Mouse (Mus musculus): ENCODE measurements around the gene Fmnl2.

The Fmnl2 gene

DNA sequence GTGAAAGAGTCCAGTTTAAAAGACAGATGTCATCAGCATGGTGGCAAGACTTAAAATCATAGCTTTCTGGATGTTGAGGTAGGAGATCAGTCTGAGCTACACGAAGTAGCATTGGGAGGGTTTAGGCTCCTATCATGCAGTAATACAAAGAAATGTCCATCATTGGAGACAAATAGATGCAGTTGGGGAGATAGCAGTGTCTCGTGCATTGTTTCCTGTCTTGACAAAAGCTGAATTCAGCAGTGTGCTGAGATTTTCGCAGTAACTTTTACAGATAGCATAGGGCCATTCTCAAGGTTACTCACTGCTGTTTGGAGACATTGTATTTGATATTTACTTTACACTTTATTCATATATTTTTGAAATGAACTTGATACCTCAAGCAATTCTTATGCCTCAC, 128.7 kb downstream of the Fmnl2 start:
- no peak for DNase-seq (ENCODE audit: low spot score in 2 of 2)

DNA sequence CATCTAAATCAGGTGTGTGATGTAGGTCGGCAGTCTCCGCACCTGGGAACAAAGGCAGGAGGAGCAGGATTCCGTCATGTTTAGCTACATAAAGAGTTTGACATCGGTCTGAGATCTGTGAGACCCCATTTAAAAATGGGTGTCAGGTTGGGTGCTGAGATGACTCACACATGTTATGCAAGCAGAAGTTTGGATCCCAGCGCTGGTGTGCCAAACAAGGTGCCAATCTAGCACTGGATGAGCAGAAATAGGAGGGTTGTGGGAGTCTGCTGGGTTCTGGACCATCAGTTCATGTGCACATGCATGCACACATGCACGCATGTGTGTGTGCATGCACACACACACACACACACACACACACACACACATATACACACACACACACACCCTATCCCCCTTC, 129.4 kb downstream of the Fmnl2 start:
- DNase-seq (ENCODE audit: low spot score in 2 of 2) = no peak

DNA sequence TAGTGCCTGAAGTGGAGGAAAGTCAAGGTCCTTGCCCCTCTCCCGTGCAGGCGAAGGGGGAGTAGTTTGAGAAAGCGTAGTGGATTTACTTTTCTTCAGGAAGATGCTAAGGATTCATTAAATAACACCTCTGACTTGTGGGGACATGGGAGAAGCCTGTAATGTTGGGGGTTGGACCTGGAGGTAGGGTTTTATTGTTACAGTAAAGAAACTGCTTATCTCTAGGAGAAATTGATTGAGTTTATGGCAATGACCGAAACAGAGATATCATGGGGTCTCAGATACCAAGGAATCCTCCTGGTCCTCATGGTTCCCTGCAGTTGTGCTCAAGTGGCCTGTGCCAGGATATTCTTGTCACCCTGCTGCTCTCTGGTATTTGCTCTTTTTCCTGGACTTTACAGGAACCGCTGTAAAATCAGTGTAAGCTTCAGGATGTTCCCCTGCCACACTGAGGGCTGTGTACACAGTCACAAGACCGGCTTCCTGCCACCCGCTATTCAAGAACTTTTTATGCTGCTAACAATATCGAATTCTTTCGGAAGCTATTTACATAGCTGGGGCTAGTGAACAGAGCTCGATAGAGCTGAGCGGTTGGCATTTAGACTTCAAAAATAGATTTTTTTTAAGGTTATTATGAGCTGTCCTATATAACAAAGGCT, 130.1 kb downstream of the Fmnl2 start:
- DNase-seq (ENCODE audit: low spot score in 2 of 2) = no peak

DNA sequence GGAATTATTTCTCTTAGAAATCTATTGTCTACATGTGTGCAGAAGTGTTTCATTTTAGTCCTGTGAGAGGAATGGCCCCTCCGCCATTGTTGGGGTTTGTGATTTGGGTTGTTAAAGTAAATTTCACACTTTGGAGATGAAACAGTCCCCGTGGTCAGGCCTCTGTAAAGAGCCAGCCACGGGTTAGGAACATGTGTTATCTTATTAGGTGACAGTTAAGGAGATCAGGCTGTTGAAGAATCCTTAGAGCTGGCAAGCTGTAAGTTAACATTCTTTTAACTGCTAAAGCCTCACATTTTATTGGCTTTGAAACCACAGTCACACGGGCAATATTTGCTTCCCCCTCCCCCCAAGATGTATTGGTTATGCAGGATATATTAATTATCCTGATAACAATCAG, 131.7 kb downstream of the Fmnl2 start:
- DNase-seq (ENCODE audit: low spot score in 2 of 2) = no peak

DNA sequence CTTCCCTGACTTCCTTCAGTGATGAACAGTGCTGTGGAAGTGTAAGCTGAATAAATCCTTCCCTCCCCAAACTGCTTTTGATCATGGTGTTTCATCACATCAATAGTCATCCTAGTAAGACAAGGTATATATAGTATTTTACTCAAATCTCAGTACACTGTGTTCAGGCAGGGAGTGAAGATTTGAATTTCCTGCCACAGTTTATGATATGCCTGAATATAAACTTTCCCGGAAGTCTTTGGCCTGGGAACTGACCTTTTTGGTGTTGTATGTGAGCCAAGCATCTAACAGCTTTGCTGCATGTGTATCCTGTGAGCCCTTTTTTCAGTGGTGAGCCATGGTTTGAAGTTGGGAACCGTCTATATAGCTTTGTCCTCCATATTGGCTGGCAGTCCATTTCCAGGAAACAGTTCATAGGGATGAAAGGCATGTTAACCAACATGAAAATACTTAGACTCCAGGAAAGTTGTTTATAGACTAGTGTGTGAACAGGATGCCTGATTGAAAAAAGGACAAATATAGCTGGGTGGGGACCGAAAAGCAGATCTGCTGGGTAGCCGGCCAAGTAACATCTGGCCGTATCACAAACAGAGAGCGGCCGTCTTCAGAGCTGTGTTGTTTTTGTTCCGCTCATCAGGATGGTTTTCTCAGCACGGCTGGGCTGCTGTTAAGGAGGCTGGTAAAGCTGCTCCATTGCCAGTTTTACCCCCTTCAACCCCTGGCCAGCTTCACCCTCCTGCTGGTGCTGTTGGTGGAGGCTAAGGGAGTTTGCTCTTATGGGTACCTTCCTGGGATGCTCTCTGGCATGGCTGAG, 133.4 kb downstream of the Fmnl2 start:
- DNase-seq (ENCODE audit: low spot score in 2 of 2) = no peak

DNA sequence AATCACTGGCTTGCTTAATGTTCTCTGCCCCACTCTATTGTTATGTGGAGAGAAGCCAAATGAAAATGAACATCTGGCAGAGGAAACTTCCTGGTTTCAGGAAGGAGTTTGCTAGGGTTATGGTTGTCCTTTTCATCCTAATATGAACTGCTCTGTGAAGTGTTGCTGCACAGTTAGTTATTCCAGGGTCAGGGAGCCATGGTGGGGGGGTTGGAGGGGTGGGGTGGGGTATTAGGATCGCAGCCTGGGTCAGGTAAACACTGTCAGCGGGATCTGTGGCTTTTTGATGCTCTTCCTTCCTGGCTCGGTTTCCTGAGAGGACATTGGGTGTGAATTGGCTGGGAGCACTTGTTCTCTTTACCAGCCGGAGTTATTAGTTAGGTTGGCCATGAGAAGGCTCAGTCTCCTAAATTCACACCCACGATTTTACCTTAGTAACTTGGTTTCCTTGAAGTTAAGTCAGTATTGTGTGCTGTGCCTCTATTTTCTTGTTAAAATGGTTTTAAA, 134.1 kb downstream of the Fmnl2 start:
- DNase-seq (ENCODE audit: low spot score in 2 of 2) = no peak

DNA sequence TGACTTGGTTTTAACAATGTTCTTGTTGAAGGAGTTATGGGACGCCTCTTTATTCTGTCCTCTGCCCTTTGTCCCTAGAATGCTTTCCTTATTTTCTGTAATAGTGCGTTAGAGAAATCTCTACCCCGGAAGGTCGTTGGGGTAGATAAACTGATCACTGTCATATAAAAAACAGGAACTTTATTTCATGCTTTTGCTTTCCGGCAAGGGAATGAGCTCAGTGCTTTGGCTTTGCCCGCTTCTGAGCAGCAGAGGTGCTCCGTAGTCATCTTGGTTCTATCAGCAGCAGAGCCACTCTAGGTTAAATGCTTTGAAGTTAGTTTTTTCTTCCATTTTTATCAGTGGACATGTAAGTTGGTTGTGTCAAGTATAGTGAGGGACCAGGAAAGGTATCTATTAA, 135.6 kb downstream of the Fmnl2 start:
- DNase-seq (ENCODE audit: low spot score in 2 of 2) = no peak

DNA sequence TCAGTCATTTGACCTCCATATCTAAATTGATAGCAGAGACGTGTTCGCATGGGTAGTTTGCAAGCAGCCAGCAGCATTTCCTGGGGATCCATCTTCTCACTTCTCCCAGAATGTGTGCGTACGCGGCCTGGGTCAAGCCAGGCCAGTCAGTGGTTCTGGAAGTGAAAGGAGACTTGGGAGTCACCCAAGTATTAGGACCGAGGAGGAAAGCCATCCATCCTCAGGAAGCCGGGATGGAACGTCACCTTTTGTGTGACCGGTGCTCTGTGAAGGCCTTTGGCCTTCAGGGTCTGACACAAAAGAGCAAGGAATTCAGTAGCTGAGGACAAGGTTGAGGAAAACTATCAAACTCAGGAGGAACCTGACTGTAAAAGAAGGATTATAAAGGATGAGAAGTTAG, 136.9 kb downstream of the Fmnl2 start:
- DNase-seq (ENCODE audit: low spot score in 2 of 2) = no peak

DNA sequence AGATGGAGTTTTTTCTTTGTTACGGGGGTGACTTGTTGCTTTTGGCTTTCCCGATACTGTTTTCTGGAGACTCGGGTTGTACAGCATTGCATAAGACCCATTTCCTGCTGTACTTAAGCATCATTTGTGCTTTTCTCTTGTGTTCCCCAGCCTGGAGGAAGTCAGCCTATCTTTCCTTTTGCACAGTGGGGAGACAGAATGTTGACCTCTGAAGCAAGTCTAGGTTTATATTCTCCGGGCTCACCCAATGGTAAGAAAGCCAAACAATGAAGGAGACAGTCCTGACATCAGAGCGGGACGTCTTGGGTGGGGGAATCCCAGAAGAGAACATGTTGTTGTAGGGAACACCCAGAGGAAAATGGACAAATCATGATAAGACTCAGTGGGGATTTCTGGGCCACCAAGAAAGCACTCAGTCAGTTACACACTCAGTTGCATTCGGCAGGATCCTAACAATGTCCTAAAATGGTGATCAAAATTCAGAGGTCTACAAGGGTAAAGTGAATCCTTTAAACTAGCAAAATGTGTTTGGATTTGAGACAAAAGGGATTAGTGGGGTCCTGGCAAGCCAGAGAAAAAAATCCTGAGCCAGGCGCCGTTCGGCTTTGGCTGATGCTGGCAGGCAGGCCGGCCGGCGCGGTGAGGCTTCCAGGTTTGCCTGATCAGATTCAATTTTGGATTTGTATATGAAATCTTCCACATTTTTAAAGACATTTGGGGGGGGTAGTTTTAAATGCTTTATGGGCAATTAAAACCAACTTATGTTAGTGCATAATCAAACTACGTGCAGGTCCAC, 140.5 kb downstream of the Fmnl2 start:
- no peak for DNase-seq (ENCODE audit: low spot score in 2 of 2)

DNA sequence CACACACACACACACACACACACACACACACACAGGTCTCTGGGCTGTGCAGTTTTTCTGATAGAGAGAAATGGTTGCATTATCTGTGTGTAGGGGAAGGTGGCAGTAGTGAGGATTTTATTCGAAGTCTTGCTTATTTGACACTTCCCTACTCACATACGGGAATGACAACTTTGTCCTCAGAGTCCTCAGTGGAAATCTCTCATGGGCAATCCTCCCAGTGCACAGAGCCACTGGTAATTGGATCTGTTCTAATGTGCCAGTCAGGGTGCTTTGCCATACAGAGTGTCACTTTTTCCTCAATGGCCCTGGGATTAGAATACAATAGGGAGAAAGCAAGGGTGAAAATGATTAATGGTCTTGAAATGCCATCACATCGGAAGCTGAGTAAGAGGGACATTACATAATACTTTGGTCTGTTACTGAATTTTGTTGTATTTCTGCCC, 141.9 kb downstream of the Fmnl2 start:
- peak in 1 of 2 experiments; percentile 7 for DNase-seq (ENCODE audit: low spot score in 2 of 2)

DNA sequence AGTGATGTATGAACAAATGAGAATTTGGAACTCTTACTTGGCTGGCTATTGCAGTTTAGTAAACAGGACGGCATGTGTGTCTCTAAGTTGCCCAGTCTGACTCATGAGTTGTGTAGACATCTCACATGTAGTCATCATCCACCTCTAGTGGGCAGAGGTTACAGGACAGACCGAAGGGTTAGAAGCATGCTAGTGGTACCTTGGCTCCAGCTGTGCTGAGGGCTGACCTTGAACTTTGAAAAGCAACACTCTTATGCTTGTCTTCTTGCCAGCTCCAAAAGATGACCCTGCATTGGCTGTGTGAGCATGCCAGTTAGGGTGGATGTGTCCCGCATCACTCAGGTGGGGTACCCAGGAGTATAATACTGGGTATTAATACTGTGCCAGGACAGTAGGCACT, 142.8 kb downstream of the Fmnl2 start:
- DNase-seq (ENCODE audit: low spot score in 2 of 2) = no peak

DNA sequence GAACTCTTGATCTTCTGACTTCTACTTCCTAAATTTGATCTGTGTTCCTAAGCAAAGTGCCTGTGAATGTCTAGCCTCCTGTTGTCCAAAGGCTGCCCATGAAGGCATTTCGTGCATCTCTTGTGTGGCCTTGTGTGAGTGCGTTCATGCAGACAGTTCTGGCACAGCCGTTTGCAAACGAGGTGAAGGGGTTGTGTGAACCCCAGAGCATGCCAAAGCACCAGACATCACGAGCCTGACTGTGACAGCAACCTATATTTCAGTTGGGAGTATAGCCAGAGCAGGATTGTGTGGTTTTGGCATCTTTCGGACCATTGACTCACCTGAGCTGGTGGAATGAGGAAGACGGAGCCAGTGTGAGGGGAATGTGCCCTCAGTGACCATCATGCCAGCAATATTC, 148.5 kb downstream of the Fmnl2 start:
- DNase-seq (ENCODE audit: low spot score in 2 of 2) = no peak

DNA sequence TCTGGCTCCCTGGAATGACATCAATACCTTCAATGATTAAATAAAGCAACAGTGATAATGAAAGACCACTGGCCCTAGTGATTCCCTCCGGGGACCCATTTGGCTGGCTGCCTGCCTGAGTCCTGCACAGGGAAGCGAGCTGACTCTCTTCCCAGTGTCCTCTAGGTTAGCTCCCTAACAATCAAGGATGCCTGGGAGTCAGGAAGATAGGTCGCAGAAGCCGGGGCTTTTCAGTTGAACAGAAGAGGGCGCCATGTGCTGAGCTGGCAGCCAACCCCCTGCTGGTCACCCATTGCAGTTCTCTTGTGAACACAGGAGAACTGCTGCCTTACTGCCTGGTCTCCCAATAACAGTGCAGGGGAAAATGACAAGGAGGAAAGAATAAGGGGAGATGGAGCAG, 149.5 kb downstream of the Fmnl2 start:
- DNase-seq (ENCODE audit: low spot score in 2 of 2) = peak; percentile 14 to 73

DNA sequence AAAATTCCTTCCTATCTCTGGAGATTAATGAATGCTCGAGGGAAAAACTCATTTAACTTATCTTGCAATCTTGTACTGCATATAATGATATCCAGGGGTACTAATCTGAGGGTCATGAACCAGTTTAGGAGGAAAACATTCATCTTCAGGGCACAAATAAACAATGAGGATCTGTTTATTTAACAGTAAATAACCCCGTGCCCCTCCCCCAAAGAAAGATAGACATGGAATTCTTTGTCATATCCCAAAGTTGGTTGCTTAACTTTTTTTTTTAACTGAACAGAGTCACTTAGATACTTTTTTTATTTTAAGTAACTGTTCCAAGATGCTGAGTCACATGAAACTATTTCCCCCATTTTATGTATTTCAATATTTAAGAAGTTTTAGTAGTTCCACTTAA, 155.4 kb downstream of the Fmnl2 start:
- DNase-seq (ENCODE audit: low spot score in 2 of 2) = no peak

DNA sequence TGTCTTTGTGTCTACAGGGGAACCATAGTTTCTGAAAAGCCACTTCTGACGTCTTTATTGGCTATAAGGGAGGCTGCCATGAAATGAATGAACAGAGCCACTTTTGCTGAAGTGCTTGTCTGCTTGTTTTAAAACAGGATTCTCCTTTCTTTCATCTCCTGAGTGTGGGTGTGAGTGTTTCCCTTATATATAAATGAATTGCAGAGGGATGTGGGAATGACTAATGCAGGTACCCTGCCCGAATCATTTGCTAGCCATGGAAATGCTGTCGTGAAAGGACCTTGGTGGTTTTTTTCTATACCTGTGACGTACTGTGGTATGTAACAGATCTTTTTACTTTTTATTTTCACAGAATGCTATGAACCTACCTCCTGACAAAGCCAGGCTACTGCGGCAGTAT, 156.8 kb downstream of the Fmnl2 start:
- DNase-seq (ENCODE audit: low spot score in 2 of 2) = no peak

DNA sequence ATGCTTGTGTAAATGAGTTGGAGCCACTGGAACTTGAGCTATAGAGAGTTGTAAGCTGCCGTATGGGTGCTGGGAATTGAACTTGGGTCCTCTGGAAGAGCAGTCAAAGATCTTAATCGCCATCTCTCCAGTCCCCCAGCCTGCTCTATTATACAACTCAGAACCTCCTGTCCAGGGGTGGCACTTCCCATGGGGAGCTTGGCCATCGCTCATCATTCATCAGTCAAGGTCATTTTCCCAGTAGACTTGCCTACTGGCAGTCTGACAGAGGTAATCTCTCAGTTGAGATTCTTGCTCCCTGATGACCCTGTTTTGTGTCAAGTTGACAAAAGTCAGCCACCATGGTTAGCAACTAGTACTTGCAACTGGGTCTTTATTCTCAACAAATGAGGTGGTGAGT, 165.3 kb downstream of the Fmnl2 start:
- DNase-seq (ENCODE audit: low spot score in 2 of 2) = no peak

DNA sequence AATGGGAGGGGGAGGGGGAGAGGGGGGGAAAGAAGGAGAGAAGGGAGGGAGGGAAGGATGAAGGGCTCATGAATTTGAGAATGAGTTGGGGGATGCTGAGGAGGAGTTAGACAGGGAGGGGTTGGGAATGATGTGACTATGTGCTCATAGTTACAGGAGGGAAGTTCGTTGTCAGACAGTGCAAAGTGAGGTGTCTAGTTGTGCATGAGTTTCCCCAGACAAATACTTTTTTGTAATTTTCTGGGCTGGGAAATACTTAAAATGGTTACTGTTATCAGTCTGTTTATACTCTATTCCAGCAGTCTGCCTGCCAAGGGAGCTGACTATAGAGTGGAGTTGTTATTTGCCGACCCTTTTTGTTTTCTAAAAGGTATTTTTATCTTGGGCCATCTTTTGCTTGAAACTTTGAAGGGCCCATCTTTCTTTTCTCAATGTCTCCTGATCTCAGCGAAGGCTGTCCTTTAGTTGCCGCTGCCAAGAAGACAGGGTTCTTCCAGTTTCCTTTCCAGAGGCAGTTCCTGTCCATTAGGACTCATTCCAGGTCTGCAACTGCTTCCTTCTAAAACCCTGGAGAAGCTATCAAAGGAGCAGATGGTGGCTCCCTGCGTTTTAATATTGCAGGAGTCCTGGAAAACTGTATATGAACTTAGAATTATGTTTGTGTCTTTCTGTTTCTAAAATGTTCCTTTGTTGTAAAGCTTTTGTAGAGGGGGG, 168.6 kb downstream of the Fmnl2 start:
- no peak for DNase-seq (ENCODE audit: low spot score in 2 of 2)

DNA sequence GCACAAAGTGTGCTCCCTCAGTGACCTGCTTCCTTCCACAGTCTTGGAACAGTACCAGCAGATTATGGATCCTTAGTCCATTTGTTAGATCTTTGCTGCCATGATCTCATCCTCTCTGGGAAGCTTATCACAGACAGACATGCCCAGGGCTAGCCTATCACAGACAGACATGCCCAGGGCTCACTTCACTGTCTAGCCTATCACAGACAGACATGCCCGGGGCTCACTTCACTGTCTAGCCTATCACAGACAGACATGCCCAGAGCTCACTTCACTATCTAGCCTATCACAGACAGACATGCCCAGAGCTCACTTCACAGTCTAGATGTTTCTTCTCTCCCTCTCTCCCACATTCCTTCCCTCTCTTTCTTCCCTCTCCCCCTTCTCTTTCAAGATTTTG, 171.2 kb downstream of the Fmnl2 start:
- no peak for DNase-seq (ENCODE audit: low spot score in 2 of 2)

DNA sequence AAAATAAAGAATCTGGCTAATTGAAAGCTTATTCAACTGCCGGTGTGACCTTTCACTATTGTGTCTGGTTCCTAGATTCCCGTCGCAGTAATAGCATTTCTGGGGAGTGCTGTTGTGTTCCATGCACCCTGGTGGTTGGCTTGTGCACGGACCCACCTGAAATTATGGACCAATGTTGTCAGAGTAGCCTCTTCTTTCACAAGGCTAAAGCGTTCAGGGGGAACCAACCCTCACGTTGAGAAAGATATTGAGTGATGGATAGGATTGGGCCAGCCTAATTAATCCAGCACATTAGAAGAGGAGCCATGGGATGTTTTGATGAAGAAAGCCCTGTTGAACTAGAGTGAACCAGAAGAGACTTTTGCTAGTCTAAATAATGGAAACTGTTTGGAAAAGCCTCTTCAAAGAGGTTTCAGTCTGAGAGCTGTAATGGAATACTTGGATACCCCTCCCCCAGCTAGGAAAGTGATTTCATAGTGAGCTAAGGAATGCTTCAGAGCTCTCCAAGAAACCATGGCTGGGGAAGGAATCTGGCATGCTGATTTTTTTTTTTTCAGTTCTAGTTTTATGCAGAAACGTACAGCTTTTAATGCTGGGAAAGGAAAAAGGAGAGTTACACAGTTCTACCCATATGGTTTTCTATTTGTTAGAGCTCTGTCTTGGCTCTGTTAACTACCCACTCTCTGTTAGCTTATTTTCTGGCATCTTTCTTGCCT, 172.2 kb downstream of the Fmnl2 start:
- no peak for DNase-seq (ENCODE audit: low spot score in 2 of 2)

DNA sequence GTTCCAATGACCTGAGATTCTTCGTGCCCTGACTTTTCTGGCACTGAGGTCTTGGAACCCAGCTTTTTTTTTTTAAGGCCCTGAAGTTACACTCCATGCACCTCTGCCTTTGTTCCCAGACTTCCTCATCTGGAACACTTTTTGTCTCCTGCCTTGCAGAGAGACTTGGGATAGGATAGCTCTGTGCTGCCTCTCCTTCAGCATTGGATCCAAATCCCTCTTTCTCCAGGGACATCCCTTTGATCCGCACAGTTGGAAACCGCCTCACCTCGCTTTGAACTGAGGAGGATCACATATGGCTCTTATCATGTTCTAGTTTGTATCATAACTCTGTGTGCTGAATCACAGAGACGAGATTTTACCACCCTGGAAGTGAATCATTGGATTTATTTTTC, 172.8 kb downstream of the Fmnl2 start:
- DNase-seq (ENCODE audit: low spot score in 2 of 2) = no peak

DNA sequence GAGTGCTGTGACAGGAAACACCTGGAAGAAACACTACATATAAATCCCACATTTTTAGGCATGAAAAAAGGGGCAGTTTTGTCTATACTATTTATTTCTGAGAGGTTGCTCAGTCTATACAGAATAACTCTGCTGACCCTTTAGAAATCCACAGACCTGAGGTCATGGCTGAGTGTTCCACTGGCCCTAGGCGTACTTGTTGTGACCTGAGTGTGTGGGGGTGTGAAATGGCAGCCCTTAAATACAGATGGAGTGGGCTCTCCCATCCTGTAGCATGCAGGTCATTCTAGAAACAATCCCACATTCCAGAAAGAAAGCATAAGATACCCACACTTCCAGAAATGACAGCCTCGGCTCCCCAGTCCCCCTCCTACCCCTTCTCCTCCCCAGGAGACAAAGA, 180.6 kb downstream of the Fmnl2 start:
- no peak for DNase-seq (ENCODE audit: low spot score in 2 of 2)
